Mouse (Mus musculus) frontal cortex, adult 2 months (tissue): ENCODE measurements around the gene Vps37b. TPM values are rescaled to one million over a fixed set of nuclear protein-coding genes. Genes with fewer than 3 reads are reported as not detected.
"Not testable (repeated sequence)": the region's sequence is repeated elsewhere in the genome, so short reads cannot be mapped to it uniquely, and the experiment has no call there.

Experiments
- DNase-seq, 2 experiments: peaks; one replicate each; pipeline ENCODE4 v3.0.0; 2022; ENCODE audit warnings: low spot score in 1 of 2; ENCODE audit errors: extremely low spot score in 1 of 2
- polyA plus RNA-seq: library from polyadenylated mRNA; depleted of rRNA; stranded (reverse); fragments of >200 nt; gene quantifications from 2 replicates; pipeline ENCODE4 v1.2.3, GENCODE M21; 2012; rRNA removed

Gene Vps37b
- polyA plus RNA-seq: 46.3 and 53.0 TPM in 2 replicates

GRCm38 (mm10) chr5:124032001-124032508 lies at the start of gene Vps37b:
Gene Vps37b (minus strand): TSS chr5:124032270.
- DNase-seq: peak; percentile 72 to 94

DNA sequence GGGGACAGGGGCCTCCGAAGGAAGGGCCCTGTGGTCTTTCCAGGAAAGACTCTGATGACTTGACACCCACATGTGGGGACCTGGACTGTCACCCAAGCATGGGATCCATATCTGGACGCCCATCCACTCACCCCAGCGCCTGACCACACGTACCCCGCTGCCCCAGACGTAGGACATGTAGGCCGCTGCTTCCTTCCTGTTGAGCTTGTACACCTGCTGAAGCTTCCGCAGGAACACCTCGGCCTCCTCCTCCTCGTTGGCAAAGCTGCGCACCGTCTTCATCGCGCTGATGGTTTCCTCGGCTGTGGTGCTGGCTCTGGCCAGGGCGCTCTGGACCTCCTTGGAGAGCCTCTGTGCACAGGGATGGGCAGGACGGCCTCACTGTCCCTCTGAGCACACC lies 47.8 kb upstream of the Vps37b start:
- no peak for DNase-seq

- peak; percentile 58 to 81 for DNase-seq
These were observed 46.8 kb upstream of the Vps37b start for GRCm38 (mm10) chr5:124078794-124079416.

GRCm38 (mm10) chr5:124077856-124078460 lies 45.9 kb upstream of the Vps37b start:
- no peak for DNase-seq

DNA sequence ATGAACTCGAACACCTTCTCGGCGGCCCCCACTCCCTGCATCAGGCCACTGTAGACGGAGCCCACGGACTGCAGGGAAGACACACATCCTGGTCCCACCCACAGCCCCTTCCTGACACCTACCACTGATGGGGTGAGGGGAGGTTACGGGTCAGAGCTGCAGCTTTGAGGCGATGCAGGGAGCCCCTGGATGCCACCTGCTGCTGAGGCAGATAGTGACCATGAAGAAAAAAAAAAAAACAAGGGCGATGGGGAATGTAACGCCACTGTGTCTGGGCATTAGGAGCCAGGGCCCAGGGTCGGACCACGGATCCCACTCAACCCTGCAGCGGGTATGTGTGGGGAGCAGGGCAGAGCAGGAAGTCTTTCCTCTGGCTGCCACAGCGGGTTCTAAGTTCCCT lies 45.2 kb upstream of the Vps37b start:
- no peak for DNase-seq

- no peak for DNase-seq
These were observed 44.5 kb upstream of the Vps37b start for GRCm38 (mm10) chr5:124076559-124076958.

- no peak for DNase-seq
These were observed 43.6 kb upstream of the Vps37b start for GRCm38 (mm10) chr5:124075716-124076115.

GRCm38 (mm10) chr5:124074845-124075307 lies 42.8 kb upstream of the Vps37b start:
- no peak for DNase-seq

GRCm38 (mm10) chr5:124073682-124074081 lies 41.6 kb upstream of the Vps37b start:
- no peak for DNase-seq

DNA sequence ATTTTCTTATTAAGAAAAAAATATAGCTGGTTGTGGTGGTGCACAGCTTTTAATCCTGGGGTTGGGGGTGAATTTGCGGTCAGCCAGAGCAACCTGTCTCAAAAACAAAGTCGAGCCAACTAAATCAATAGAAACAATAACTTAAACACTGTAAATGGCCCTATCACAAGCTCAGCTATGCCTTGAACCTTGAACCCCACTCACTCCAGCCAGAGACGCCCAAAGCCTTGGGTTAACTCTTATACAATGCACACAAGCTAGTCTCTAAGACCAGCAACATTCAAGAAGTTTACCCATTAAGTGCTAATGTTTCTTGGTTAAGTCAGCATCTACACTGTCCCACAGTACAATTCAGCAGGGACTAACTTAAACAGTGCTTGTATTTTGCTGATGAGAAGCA lies 37.6 kb upstream of the Vps37b start:
- no peak for DNase-seq

DNA sequence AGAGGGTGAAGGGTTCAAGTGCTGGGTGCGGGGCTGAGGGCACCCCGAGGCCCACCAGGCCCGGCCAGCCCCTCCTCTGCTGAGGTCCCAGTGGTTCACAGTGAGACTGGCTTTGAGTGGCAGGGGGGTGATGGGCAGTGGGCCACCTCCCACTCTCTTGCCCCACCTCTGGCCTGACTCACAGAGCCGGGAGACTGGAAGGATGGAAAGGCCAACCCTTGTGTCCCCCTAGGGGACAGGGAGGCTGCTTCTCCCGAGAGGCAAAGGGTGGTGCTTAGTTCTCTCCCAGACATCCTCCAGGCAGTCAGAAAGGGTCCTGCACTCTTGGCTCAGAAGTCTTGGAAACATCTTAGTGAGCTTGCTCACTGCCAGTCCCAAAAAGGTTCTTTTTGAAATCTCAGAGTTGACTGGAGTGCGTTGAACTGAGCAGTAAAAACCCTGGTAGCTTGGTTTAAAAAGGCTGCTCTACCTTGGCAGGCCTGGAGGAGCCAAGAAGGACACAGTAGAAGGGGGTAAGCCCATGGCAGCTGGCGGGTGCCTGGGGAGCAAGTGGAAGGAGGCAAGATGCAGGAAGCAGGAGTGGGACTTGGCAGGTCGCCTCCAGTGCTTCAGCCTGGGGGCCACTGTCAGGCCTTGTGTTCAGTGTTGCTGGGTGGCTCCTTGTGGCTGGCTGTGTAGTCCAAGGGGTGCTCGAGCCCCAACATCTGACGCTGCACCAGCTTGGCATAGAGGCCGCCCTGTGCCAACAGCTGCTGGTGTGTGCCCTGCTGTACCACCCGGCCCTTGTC lies 30.2 kb upstream of the Vps37b start:
- no peak for DNase-seq

DNA sequence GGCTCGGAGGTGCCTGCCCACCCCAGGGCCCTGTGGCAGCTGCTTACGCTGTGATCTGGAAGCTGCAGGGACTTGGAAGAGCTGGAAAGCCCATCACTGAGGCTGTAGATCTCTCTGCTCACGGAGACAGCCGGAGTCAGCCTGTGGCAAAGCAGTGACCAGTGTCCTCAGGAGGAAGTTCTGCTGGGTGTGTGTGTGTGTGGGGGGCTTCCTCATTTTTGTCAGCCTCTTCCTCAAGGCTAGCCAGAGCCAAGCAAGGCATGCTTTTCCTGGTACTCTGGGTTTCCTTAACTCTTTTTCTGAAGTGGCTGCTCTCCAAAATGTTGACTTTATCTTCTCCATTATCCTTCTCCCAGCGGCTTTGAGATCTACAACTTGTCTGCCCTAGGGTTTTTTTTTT lies 27.6 kb upstream of the Vps37b start:
- no peak for DNase-seq

DNA sequence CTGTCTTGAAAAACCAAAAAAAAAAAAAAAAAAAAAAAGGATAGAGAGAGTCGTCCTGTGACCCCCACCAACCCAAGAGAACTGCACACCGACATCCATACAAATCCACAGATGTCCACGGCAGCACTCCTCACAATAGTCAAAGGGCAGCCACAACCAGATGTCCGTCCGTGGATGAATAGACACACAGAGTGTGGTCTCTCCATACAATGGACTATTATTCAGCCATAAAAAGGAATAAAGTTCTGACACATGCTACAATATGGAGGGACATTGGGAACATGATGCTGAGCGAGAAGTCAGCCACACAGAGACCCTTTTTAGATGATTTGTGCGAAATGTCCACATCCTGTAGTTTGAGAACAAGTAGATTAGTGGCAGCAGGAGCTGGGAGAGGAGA lies 26.7 kb upstream of the Vps37b start:
- no peak for DNase-seq

GRCm38 (mm10) chr5:124056956-124057355 lies 24.9 kb upstream of the Vps37b start:
- DNase-seq: no peak

DNA sequence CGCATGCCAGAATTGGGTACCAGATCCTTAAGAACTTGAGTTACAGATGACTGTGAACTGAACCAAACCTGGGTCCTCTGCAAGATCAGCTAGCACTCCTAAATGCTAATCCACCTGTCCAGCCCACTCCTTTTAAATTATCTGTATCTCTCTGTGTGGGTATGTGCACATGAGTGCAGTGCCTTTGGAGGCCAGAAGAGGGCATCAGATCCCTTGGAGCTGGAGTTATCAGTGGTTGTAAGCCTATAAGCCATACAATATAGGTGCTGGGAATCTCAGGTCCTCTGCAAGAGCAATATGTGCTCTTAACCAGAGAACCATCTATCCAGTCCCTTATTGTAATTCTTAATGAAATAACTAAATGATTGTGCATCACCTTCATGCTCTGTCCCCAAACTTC lies 24.1 kb upstream of the Vps37b start:
- DNase-seq: no peak

GRCm38 (mm10) chr5:124052641-124053040 lies 20.6 kb upstream of the Vps37b start:
- DNase-seq: not testable (repeated sequence)

DNA sequence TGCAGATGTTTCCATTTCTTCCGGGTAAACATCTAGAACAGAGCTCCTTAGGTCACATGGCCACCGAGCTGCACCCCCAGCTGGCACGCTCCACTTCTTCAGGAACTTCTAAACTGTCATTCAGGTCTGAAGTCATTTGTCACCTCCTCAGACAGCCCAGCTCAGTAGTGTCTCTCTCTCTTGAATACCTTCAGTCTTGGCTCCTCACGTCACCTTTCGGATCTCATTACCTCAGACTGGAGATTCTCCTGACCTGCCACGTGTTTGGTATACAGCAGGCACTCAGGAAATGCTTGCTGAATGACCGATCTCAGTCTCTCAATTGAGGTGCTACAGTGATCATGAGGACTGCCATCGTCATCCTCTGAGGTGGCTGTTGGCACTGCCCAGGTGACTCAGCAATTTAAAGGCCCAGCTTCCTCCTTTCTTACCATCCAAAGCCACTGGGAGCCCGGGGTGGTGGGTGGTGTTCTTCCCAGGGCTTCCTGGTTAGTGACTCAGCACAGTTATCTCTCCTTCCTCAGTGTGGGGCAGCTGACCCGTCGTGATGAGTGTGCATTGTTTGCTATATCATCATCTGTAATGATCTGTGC lies 19.9 kb upstream of the Vps37b start:
- DNase-seq: no peak

DNA sequence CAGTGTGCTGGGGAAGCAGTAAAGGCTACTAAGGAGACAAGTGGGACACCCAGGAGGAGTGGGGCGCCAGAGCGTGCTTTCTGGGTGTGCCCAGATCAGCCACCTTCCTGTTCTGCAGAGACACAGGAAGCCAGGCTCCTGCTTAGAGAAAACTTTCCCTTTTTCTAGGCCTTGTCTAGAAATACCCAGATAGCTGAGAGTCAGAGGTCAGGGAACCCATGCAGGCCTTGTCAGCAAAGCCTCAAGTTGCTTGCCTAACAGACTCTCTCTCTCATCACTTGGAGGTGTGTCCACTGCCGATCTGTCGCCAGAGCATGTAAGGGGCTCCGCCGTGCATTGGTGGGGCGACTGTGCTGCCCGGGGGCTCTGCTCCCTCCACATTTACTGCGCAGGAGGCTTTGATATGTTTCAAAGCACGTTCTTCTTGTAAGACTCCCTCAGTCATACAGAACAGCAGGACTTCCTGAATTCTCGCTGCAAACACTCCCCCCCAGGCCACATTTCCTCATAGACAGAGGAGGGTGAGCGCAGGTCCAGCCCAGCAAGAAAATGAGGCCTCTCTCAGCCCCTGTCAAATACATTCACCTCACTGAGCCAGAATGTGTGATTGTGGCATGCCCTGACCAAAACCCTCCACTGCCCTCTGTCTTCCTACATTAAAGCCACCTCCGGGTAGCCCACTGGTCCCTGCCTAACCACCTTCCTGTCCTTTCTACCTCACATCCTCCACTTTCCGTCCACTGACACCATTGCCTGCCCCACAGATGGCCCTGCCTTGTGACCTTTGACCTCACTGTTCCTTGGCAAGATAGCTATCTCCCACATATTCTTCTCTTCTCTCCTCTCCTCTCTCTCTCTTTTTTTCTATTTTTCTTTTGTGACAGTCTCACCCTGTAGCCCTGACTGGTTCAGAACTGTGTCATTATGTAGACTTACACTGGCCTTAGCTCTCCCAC lies 18.3 kb upstream of the Vps37b start:
- DNase-seq: no peak

DNA sequence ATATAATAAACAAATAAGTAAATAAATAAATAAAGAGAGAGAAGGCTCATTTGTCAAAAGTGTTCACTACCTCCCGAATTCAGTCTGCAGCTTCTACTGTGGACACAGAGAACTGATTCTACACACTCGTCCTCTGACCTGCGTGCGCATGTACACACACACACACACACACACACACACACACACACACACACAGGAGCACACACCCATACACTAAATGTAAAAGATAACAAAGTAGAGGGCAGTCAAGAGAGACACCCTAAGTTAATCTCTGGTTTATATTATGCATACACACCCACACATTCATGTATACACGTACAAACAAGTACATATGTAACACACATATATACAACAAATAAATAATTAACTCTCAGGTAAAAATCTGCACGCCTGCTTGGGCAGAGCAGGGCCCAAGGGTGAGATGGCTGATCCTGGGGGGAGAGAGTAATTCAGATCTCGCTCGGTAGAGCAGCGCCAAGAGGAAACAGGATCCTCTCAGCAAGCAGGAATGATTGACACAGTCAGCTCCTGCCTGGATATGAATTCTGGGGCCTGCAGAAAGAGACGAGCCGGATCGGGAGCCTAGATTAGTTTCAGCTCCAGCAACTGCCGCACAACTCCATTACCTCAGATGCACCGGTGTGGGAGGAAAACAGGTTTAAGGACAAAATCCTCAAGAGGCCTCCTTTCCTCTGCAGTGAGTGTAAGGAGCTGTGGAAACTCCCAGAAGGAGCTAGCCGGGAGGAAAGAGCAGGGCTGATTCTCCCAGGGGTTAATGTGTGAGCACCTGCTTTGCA lies 17.4 kb upstream of the Vps37b start:
- peak in 1 of 2 experiments; percentile 39 for DNase-seq
